Mouse (Mus musculus): ENCODE data around the gene Bahcc1.

The Bahcc1 gene

GRCm38 (mm10) chr11:120260769-120261150 is 28.0 kb downstream of the Bahcc1 start:
- DNase-seq (ENCODE audit: low spot score in 2 of 2): no peak

GRCm38 (mm10) chr11:120261416-120262355 is 28.9 kb downstream of the Bahcc1 start:
- DNase-seq (ENCODE audit: low spot score in 2 of 2): peak; percentile 92 to 94

- peak; percentile 78 to 85 for DNase-seq (ENCODE audit: low spot score in 2 of 2)
Measured at GRCm38 (mm10) chr11:120262356-120262901, 29.7 kb downstream of the Bahcc1 start.

DNA sequence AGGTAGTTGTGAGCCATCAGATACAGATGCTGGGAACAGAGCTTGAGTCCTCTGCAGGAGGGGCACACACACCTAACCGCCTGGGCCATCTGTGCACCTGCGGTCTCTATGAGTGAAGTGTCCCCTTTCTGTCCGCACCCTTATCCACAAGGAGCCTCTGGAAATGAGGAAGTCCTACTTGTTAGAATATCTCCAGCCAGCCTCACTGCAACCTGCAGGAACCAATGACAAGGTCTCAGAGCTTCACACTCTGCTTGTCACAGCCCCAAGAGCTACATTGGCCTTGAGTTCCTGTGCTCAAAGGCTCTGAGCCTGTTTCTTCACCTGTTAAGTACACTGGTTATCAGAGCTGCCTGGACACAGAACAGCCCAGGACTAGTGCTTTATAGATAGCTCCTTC is 30.4 kb downstream of the Bahcc1 start:
- no peak for DNase-seq (ENCODE audit: low spot score in 2 of 2)

DNA sequence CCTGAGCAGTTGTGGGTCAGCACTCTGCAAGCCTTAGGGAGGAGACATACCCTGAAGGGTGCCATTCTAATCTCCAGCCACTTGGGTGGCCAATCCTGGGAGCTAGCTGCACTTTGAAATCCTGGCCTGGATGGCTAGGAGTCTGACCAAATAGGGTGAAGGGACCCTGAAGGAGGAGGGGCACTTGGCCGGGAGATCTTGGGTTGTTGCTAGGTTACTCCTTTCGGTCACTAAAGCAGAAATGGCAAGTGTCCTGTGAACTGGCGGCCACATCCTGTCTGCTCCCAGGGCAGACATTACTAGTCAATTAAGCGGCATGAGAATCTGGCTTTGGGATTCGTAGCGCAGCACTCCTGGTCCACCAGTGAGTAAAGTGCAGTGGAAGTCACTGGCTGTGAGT is 31.3 kb downstream of the Bahcc1 start:
- DNase-seq (ENCODE audit: low spot score in 2 of 2): peak in 1 of 2 experiments; percentile 22

DNA sequence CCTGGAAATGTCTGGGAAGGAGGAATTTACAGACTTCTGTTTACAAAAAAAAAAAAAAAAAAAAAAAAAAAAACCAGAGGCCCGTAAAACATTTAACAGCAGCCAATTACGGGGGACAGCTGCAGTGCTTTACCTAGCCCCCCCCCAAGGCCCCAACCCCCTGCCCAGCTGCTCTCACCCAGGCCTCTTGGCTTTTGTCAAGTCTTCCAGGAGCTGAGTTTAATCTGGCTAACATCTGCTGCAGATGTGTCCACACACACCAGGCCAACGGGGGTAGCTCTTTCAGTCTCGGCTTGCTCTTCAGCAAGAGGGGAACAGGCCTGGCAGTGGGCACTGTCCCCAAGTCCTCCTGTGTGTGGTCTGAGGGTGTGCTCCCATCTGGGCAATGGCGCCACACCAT is 32.7 kb downstream of the Bahcc1 start:
- no peak for DNase-seq (ENCODE audit: low spot score in 2 of 2)

- peak in 1 of 2 experiments; percentile 24 for DNase-seq (ENCODE audit: low spot score in 2 of 2)
Measured at GRCm38 (mm10) chr11:120266259-120266758, 33.6 kb downstream of the Bahcc1 start.

GRCm38 (mm10) chr11:120267274-120267673 is 34.5 kb downstream of the Bahcc1 start:
- DNase-seq (ENCODE audit: low spot score in 2 of 2): no peak

DNA sequence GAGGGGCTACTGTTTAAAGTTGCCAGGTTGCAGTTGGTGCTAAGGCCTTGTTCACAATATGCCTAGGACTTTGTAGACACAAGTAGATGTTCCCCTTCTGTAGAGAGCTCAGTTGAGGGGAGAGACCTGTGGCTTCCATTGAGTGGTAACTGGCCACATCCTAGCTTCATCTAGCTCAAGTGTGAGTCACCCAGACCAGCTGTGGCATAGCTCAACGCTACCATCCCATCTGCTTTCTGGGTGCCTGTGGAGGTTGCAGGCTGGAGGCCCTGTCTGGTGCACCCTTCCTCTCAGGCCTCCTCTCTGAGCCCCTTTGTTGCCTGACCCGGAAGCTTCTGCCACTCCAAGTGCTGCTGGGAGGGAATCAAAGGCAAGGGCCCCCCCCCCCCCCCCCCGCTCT is 34.9 kb downstream of the Bahcc1 start:
- DNase-seq (ENCODE audit: low spot score in 2 of 2): no peak

DNA sequence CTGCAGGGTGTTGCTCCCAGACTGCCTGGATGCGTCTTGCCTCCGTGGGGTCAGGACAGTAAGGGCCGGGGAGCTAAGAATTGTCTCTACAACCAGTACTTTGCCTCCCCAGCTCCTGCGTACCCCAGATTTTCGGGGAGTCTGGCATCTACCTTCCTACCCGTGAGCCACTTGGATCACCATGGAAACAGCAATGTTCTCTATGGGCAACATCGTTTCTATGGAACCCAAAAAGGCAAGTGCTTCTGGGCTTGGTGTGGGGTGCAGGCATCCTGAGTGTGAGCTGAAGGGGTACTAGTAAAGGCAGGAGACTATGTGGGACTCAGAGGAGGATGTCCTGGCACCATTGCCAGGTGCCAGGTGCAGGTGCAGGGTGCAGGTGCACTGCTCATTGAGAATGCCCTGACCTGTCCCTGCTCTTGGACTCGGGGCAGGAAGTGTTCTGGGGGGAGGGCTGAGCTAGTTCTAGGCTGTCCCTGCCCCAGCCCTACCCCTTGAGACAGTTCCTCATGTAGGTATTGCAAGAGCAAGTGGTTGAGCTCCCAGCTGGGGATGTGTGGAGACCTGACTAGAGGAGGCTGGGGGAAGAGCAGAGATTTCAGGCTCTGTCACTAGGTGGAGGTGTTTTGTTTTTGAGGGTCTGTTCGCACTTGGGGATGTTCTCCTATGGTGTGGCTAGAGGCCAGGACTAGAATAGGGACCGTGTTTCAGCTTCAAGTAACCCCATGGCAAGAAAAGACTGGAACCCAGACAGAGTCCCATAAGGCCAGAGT is 35.6 kb downstream of the Bahcc1 start:
- no peak for DNase-seq (ENCODE audit: low spot score in 2 of 2)

- DNase-seq (ENCODE audit: low spot score in 2 of 2): no peak
Measured at GRCm38 (mm10) chr11:120269007-120269406, 36.3 kb downstream of the Bahcc1 start.

- DNase-seq (ENCODE audit: low spot score in 2 of 2): peak in 1 of 2 experiments; percentile 55
Measured at GRCm38 (mm10) chr11:120269498-120270104, 36.9 kb downstream of the Bahcc1 start.

- no peak for DNase-seq (ENCODE audit: low spot score in 2 of 2)
Measured at GRCm38 (mm10) chr11:120279335-120279734, 46.6 kb downstream of the Bahcc1 start.

- no peak for DNase-seq (ENCODE audit: low spot score in 2 of 2)
Measured at GRCm38 (mm10) chr11:120280281-120280773, 47.6 kb downstream of the Bahcc1 start.

DNA sequence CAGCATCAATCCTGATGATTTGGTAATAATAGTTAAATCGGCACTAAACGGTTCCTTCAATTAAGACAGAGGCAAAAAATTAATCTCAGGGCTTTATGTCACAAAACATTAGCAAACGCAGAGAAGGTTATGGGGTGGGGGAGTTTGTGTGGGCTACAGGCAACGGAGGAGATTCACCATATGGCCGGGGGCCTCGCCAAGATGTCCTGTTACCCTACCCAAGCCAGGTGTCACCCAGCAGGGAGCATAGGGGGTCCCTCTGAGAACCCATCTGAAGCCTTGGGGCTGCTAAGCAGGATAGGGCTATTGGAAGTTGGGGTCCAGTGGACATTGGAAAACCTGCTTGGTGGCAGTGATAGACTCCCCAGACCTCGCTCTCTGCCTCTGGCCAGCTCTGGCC is 48.0 kb downstream of the Bahcc1 start:
- DNase-seq (ENCODE audit: low spot score in 2 of 2): no peak

- DNase-seq (ENCODE audit: low spot score in 2 of 2): peak; percentile 51 to 76
Measured at GRCm38 (mm10) chr11:120281197-120281596, 48.5 kb downstream of the Bahcc1 start.

DNA sequence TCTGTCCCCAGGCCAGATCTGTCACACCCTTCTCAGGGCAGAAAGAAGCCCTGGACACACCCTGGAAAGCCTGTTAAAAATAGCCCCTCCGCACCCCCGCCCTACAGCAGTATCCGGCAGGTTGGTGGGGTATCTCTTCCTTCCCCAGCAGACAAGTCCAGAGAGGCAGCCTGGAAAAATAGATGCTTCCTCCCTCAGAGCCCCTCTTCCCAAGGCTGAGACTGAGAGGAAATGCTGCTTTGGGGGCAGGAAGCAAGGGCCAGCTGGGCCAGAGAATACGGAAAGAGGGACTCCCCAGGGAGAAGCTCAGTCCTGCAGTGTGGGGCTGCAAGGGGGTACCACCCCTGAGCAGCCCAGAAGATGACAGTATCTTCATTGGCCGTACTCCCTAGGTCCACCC is 50.8 kb downstream of the Bahcc1 start:
- peak; percentile 71 to 88 for DNase-seq (ENCODE audit: low spot score in 2 of 2)

GRCm38 (mm10) chr11:120289644-120290043 is 56.9 kb downstream of the Bahcc1 start:
- no peak for DNase-seq (ENCODE audit: low spot score in 2 of 2)

GRCm38 (mm10) chr11:120290266-120290665 is 57.5 kb downstream of the Bahcc1 start:
- no peak for DNase-seq (ENCODE audit: low spot score in 2 of 2)

DNA sequence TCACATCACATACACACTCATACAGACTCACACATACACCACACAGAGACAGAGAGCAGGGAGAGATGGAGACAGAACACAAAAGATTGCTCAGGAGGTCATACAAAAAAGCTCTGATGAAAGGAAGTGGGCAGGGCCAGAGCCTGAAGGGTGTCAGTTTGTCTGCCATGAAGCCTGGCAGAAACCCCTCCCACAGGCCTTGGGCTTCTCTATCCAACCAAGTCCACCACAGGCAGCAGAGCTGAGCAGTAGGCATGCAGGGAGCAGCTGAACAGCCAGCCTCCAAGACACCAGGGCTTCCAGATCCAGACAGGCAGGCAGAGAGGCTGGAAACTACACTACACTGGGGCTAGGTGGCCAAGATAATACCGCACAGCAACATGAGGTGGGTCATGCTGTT is 61.0 kb downstream of the Bahcc1 start:
- DNase-seq (ENCODE audit: low spot score in 2 of 2): no peak

- DNase-seq (ENCODE audit: low spot score in 2 of 2): no peak
Measured at GRCm38 (mm10) chr11:120296305-120297144, 63.8 kb downstream of the Bahcc1 start.
